Mouse (Mus musculus) midbrain, embryonic 16.5 days (tissue): ENCODE results near the gene Zbtb24. TPM values are rescaled to one million over a fixed set of nuclear protein-coding genes. Genes with fewer than 3 reads are reported as not detected.

Source experiments
- ATAC-seq: fragments of 200-750 bp; cut with Nextera tagmentation; 2 replicates; pipeline ENCODE4 v1.8.0; 2017; ENCODE audit warnings: moderate TSS enrichment
- H3K27ac ChIP-seq: fragments of 300-500 bp; sonication (generic); 2 replicates; pipeline ENCODE4 v1.5.1; 2014; ENCODE audit warnings: mild to moderate bottlenecking, low read length, mixed read lengths
- H3K27me3 ChIP-seq: fragments of 300-500 bp; sonication (generic); 2 replicates; pipeline ENCODE4 v1.6.1; 2014; ENCODE audit warnings: low read depth, low read length, mixed read lengths; ENCODE audit not compliant: control insufficient read depth, insufficient read depth
- H3K36me3 ChIP-seq: fragments of 300-500 bp; sonication (generic); 2 replicates; pipeline ENCODE4 v1.6.1; 2014; ENCODE audit warnings: mild to moderate bottlenecking, low read length, moderate library complexity, mixed read lengths; ENCODE audit not compliant: control insufficient read depth, insufficient read depth
- H3K4me1 ChIP-seq: fragments of 300-500 bp; sonication (generic); 2 replicates; pipeline ENCODE4 v1.6.1; 2014; ENCODE audit warnings: mild to moderate bottlenecking, low read length, mixed read lengths; ENCODE audit not compliant: control insufficient read depth, insufficient read depth
- H3K4me2 ChIP-seq: fragments of 300-500 bp; sonication (generic); 2 replicates; pipeline ENCODE4 v1.6.1; 2014; ENCODE audit warnings: mild to moderate bottlenecking, low read length, mixed read lengths
- H3K4me3 ChIP-seq: fragments of 300-500 bp; sonication (generic); 2 replicates; pipeline ENCODE4 v1.5.1; 2014; ENCODE audit warnings: low read depth, mild to moderate bottlenecking, low read length, moderate library complexity, mixed read lengths
- H3K9ac ChIP-seq: fragments of 300-500 bp; sonication (generic); 2 replicates; pipeline ENCODE4 v1.6.1; 2014; ENCODE audit warnings: low read depth, low read length, mixed read lengths
- H3K9me3 ChIP-seq: fragments of 300-500 bp; sonication (generic); replicated peaks from 2 replicates; pipeline ENCODE4 v1.6.1; 2014; ENCODE audit warnings: mild to moderate bottlenecking, low read length, mixed read lengths; ENCODE audit not compliant: control insufficient read depth, poor library complexity, severe bottlenecking
- WGBS: fragments of 180-500 bp; shearing (Covaris S2); extraction: QIAGEN DNeasy Blood & Tissue Kit; methylation state at CpG from one replicate; pipeline ENCODE4 v1.1.7; 2014; 5-methylcytosine and 5-hydroxymethylcytosine counted together
- polyA plus RNA-seq: library from polyadenylated mRNA; unstranded; fragments of >200 nt; fragmentation: Nextera tagmentation; extraction: Ambion mirVana; gene quantifications from 2 replicates; pipeline ENCODE4 v1.2.1, GENCODE M21; 2015

Gene Zbtb24
- polyA plus RNA-seq, 1 experiment from 2014 or later: 19.3 TPM

DNA sequence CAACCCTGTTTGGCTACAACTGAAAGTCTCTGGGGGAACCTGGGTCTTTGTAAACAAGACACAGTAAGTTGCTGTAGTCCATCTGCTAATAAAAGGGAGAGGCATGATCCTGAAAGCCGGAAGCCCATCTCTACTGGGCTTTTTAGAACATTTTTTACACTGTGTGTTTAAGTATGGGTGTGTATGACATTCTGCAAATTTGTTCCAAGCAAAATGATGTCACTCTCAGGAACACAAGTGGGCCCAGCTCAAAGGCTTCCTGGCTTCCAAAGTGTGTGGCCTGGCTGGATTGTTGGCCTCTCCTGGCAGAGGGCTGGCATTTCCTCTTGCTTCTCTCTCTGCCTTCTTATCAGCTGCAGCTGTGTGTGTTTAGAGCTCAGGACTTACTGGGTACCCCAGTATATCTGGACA is 24.8 kb downstream of the Zbtb24 start:
- no peak overlapping the region for H3K4me2 ChIP-seq
- no peaks in the 10 kb centered on the region for H3K9me3 ChIP-seq
- H3K9ac ChIP-seq: no peak overlapping the region
- H3K36me3 ChIP-seq: no peaks in the 10 kb centered on the region
- no peak overlapping the region for H3K4me3 ChIP-seq
- H3K27ac ChIP-seq: no peak overlapping the region
- no peak for ATAC-seq
- WGBS: 84% methylated on average over 1 of the region's 1 CpGs
- H3K27me3 ChIP-seq: no peaks in the 10 kb centered on the region
- H3K4me1 ChIP-seq: peaks cover 8% of the 10 kb centered on the region; the same call in 1 of the 2 replicates

DNA sequence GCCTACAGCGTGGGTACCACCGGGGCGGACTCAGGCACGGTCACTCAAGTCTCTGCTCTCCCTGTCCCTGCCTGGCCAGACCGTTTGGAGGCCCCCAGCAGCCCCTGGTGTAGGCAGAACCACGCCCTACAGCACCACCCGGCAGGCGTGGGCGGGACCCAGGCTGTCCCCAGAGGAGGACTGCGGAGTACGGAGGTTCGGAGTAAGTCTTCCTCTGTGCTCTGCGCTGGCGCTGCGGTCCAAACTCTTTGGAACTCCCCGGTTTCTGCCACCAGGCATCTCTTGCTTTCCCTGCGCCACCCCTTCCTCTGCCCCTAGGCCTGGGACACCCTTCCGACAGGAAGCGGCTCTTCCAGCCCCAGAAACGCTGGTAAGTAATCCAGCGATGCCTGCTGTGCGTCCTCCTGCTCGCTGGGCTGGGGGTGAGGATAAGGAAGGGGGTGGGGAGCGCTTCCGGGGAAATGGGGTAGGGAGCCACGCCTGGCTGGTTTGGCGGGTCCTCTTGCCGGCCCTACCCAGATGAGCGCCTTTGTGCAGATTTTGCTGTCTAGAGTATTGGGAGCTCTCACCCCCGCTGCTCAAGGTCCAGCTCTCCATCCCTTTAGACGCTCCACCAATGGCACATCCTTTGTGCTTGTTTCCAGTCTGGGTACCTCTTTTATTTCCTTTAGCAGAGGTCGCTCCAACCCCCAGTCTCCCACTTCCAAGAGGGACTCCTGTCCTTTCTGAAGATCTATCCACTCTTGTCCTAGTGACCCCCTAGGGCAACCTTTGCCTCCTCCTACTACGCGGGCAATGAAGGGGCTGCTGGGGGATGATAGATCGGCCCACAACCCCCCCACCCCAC is 26.2 kb downstream of the Zbtb24 start, which contains the start of gene Mical1:
Mical1 (plus strand) TSS at position 144 of the 847 bp plus-strand sequence.
- Histone ChIP-seq H3K9me3 (no peaks in the 10 kb centered on the region), H3K4me1 (peaks cover 8% of the 10 kb centered on the region; the same call in 1 of the 2 replicates), H3K36me3 (no peaks in the 10 kb centered on the region), H3K27me3 (no peaks in the 10 kb centered on the region), H3K9ac (peak within 1 kb of the TSS; percentile 78), H3K4me2 (peak within 1 kb of the TSS; percentile 98), H3K27ac (peak within 1 kb of the TSS; percentile 73), H3K4me3 (peak within 1 kb of the TSS; percentile 55)
- peak; percentile 68 for ATAC-seq
- under 1% methylated on average over 34 of the region's 35 CpGs for WGBS

DNA sequence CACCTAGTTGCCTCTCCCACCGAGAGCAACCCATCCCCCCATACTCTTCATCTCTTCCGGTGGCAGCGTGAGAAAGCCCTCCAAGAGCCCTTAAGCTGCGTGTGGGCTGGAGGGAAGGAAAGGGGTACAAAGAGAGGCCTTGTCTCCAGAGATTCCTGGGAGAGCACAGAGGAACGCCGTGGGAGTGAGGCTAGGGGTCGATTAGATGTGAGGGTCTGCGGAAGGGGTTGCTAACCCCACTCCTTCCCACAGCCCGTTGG is 26.8 kb downstream of the Zbtb24 start:
- Histone ChIP-seq H3K27ac (peak overlapping the region; percentile 73), H3K4me2 (peak overlapping the region; percentile 98), H3K9me3 (no peaks in the 10 kb centered on the region), H3K27me3 (no peaks in the 10 kb centered on the region), H3K4me3 (peak overlapping the region; percentile 55), H3K36me3 (no peaks in the 10 kb centered on the region), H3K9ac (peak overlapping the region; percentile 78), H3K4me1 (peaks cover 8% of the 10 kb centered on the region; the same call in 1 of the 2 replicates)
- peak; percentile 47 for ATAC-seq
- WGBS: 0% methylated on average over 9 of the region's 9 CpGs

DNA sequence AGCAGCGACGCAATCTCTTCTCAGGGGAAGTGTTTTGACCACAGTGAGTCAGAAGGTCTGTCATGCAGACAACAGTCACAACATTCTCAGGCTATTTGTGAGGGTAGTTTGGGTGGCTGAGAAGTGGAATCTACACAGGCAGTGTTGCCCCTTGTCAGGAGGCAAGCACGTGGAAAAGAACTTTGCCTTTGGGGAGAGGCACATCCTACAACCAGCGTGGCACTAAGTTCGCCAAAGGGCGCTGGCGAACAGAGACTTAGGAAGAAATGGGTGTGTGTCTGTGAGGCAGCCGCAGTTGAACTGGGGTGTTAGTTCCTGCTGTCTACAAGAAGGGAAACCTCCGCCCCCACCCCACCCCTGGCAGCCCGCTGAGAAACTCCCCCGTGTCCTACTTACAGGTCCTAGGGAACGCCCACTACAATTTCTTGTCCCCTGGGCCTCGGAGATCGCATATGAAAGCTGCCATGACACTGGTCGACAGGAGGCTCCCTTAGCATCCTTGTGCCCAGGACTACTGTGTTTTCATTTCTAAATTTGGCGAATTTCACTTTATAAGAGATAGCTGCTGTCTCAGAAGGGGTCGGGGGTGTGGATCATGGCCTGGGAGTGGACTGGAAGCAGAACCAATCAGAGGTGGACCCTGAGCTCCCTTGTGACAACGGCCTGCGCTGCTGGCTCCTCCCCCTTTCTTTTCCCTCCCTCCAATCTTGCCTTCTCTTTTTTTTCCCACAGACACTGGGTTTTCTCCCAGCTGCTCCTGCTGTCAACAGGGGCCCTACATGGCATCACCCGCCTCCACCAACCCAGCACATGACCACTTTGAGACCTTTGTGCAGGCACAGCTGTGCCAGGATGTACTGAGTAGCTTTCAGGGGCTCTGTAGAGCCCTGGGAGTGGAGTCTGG is 27.3 kb downstream of the Zbtb24 start:
- Histone ChIP-seq H3K4me2 (peak overlapping the region; percentile 98), H3K9ac (peak overlapping the region; percentile 78), H3K36me3 (no peaks in the 10 kb centered on the region), H3K27me3 (no peaks in the 10 kb centered on the region), H3K4me1 (peaks cover 8% of the 10 kb centered on the region; the same call in 1 of the 2 replicates), H3K9me3 (no peaks in the 10 kb centered on the region), H3K4me3 (peak overlapping the region; percentile 55), H3K27ac (peak overlapping the region; percentile 73)
- WGBS: 2% methylated on average over 20 of the region's 20 CpGs
- ATAC-seq: peak; percentile 62

DNA sequence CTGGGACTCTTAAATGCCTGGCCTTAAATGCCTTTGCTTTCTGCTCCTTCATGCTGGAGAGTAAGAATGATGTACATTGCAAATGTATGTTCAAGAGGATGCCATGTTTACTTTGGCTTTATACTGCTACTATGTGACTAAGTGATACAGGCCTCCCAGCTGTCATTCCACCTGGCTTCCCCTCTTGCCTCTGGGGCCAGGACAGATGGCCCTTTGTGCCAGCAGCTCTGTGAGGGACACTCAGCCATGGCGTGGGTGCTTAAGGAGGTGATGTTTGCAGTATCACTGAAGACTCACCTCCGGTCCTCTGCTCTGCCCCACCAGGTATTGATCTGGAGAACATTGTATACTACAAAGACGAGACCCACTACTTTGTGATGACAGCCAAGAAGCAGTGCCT is 29.8 kb downstream of the Zbtb24 start:
- Histone ChIP-seq H3K27me3 (no peaks in the 10 kb centered on the region), H3K4me2 (no peak overlapping the region), H3K36me3 (no peaks in the 10 kb centered on the region), H3K4me1 (peaks cover 8% of the 10 kb centered on the region; the same call in 1 of the 2 replicates), H3K4me3 (no peak overlapping the region), H3K9me3 (no peaks in the 10 kb centered on the region), H3K9ac (no peak overlapping the region), H3K27ac (no peak overlapping the region)
- 85% methylated on average over 3 of the region's 3 CpGs for WGBS
- no peak for ATAC-seq

DNA sequence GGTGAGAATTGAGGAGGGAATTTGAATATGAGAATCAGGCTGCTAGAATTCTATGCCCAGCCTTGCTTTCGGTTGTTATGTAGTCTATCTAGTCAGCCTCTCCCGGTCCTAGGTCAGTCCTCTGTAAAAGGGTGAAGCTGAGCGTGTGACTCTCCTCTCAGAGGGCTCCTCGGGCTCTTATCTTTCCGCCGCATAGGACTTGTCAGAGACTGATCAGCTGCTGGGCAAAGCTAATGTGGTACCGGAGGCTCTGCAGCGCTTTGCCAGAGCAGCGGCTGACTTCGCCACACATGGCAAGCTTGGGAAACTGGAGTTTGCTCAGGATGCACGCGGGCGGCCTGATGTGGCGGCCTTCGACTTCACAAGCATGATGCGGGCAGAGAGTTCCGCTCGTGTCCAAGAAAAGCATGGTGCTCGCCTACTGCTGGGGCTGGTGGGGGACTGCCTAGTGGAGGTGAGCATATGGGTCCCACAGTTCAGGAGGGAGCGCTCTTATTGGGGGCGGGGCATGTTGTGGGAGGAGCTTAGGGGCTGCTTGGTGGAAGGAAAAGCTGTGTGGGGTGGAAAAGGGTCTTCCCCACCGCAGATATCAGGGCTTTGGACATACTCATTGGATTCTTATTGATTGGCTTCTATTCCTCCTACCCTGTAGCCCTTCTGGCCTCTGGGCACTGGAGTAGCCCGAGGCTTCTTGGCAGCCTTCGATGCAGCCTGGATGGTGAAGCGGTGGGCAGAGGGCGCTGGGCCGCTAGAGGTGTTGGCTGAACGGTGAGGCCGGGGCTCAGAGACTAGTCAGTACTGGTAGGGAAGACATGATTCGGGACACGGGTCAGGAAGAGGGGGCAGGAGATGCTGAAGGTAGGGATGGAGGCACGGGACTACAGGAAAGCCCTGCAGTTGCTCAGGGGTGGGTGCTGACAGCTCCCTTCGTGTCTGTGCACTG is 31.0 kb downstream of the Zbtb24 start:
- 72% methylated on average over 33 of the region's 33 CpGs for WGBS
- Histone ChIP-seq H3K9me3 (no peaks in the 10 kb centered on the region), H3K27me3 (no peaks in the 10 kb centered on the region), H3K4me2 (no peak overlapping the region), H3K4me3 (no peak overlapping the region), H3K36me3 (no peaks in the 10 kb centered on the region), H3K4me1 (peaks cover 4% of the 10 kb centered on the region; the same call in 1 of the 2 replicates), H3K9ac (no peak overlapping the region), H3K27ac (no peak overlapping the region)
- no peak for ATAC-seq

DNA sequence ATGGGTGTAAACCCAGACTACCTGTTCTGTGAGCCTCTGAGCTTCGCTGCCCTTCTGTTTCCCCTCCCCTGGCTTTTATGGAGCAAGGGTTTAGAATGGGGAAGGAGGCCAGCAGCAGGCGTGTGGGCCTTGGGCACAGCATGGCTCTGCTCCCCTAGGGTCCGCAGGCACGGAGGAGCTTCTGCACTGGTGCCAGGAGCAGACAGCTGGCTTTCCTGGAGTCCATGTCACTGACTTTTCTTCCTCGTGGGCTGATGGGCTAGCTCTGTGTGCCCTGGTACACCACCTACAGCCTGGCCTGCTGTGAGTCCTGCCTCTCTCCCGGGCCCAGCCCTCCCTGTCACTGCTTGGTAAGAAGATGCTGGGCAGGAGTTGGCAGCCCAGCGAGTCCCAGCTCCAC is 32.3 kb downstream of the Zbtb24 start:
- Histone ChIP-seq H3K4me3 (no peak overlapping the region), H3K4me2 (no peak overlapping the region), H3K9ac (no peak overlapping the region), H3K4me1 (no peaks in the 10 kb centered on the region), H3K27me3 (no peaks in the 10 kb centered on the region), H3K36me3 (no peaks in the 10 kb centered on the region), H3K9me3 (no peaks in the 10 kb centered on the region), H3K27ac (no peak overlapping the region)
- no peak for ATAC-seq
- 76% methylated on average over 7 of the region's 7 CpGs for WGBS

DNA sequence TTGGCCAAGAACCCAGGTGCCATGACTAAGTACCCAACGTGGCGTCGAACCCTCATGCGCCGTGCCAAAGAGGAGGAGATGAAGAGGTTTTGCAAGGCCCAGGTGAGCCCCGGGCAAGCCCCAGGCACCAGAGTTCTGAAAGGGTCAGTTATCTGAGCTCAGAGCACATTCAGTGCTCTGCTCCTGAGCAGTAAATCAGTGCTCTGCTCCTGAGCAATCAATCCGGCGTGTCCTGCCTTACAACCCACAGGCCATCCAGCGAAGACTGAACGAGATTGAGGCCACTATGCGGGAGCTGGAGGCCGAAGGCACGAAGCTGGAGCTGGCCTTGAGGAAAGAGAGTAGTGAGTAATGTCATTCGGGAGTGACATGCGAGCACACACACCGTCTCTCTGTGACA is 35.6 kb downstream of the Zbtb24 start:
- Histone ChIP-seq H3K4me2 (no peak overlapping the region), H3K36me3 (no peaks in the 10 kb centered on the region), H3K27me3 (no peaks in the 10 kb centered on the region), H3K27ac (no peak overlapping the region), H3K4me3 (no peak overlapping the region), H3K9me3 (no peaks in the 10 kb centered on the region), H3K4me1 (peaks cover 12% of the 10 kb centered on the region), H3K9ac (no peak overlapping the region)
- WGBS: 94% methylated on average over 16 of the region's 16 CpGs
- ATAC-seq: no peak
